Mouse (Mus musculus): ENCODE results near the gene Il2rb. TPM values are rescaled to one million over a fixed set of nuclear protein-coding genes. Genes with fewer than 3 reads are reported as not detected.

Il2rb gene
- polyA plus RNA-seq, 2 experiments: 0.15 to 0.39 TPM

DNA sequence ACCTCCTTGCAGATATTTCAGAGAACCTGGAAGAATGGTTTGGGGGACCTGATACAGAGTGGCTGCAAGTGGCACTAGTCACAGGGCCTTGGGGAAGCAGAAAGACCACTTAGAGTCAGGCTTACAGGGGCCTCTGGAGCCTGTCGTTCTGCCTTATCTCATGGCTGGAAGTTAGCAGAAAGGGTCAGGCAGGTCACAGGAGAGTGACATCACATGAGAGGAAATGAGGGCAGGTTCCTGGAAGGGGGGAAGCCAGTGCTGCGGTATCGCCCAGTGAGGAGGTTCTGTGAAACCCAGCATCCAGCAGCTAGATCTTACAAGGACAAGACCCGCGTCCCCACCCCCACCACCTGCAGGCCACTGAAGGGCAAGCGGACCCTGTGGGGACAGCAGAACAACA is 45.9 kb downstream of the Il2rb start:
- Histone ChIP-seq H3K4me2 (replicated peaks; ENCODE audit: low read depth, low read length, severe bottlenecking) (no peak overlapping the region), H3K27ac (replicated peaks; ENCODE audit: low read depth, low read length) (no peak overlapping the region), H3K27me3 (ENCODE audit: control insufficient read depth, insufficient read depth, low read length) (no peaks in the 10 kb centered on the region), H3K4me3 (replicated peaks; ENCODE audit: low read length) (no peak overlapping the region), H3K9me3 (ENCODE audit: control insufficient read depth, low read length) (no peaks in the 10 kb centered on the region), H3K4me1 (ENCODE audit: control insufficient read depth, insufficient read depth, low read length) (no peaks in the 10 kb centered on the region), H3K9ac (ENCODE audit: low read depth, low read length, severe bottlenecking) (no peak overlapping the region), H3K36me3 (ENCODE audit: control insufficient read depth, insufficient read depth, low read length) (no peaks in the 10 kb centered on the region)
- WGBS: 66% methylated on average over 6 of the region's 6 CpGs
- ATAC-seq (ENCODE audit: low FRiP score, low read depth): no peak
- no peak for DNase-seq (ENCODE audit: low spot score)
- TF ChIP-seq POLR2A (IDR thresholded peaks at IDR 0.05; ENCODE audit: borderline replicate concordance, extremely low read depth, insufficient read depth, insufficient read length): no peak

DNA sequence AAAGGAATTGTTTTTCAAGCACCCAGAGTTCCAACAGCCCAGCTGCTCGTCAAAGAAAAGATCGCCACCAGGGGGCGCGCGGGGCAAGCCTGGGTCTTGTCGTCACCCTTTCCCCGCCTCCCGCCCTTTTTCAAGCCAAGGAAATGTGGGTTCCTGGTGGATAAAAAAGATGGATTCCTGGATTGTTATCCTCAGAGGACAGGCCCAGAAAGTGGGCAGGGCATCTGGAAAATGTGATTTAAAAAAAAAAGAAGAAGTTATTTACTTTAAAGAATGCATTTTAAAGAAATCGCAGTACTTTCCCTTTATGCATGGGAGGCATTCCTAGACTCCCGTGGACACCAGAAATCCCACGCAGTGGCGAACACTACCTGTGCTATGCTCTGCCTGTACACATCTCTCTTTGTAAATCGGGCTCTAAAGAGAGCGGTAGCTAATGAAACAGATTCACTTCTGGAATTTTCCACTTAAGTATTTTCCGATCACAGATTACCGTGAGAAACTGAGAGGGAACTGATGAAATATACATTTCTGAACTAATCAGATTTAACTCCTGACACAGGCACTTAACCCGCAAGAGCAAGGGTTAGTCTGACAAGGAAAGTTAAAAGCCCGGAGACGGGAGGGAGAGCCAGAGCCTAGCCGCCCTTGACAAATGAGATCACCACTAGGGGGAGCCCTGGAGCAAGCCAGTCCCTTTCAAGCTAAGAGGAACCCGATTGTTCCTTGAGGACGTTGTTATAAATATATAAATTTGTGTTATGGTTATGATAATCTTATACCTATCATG is 47.1 kb downstream of the Il2rb start:
- WGBS: 2% methylated on average over 22 of the region's 22 CpGs
- H3K9me3 ChIP-seq (ENCODE audit: control insufficient read depth, low read length): no peaks in the 10 kb centered on the region
- peak; percentile 69 for ATAC-seq (ENCODE audit: low FRiP score, low read depth)

DNA sequence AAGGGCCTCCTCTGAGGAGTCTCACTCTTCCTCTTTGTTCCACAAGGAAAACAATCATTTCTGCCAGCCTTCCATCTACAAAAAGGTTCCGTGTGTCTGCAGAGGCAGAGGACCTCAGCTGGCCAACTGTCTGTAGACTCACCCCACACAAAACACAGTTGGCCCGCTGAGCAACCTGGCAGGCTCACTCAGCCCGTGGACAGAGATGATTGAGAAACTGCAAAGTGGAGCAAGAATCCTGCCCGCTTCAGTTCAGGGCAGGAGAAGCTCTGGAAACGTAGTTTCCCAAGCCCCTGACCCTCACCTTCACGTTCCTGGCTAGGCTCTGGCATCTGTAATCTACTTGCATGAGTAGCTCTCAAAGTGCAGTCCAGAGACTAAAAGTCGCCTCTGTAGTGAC is 48.0 kb downstream of the Il2rb start:
- no peak for TF ChIP-seq POLR2A (IDR thresholded peaks at IDR 0.05; ENCODE audit: borderline replicate concordance, extremely low read depth, insufficient read depth, insufficient read length)
- WGBS: 53% methylated on average over 7 of the region's 7 CpGs
- no peak overlapping the region for H3K27ac ChIP-seq (replicated peaks; ENCODE audit: low read depth, low read length)
- ATAC-seq (ENCODE audit: low FRiP score, low read depth): no peak
- no peaks in the 10 kb centered on the region for H3K27me3 ChIP-seq (ENCODE audit: control insufficient read depth, insufficient read depth, low read length)
- no peak overlapping the region for H3K9ac ChIP-seq (ENCODE audit: low read depth, low read length, severe bottlenecking)
- no peak overlapping the region for H3K4me2 ChIP-seq (replicated peaks; ENCODE audit: low read depth, low read length, severe bottlenecking)
- H3K9me3 ChIP-seq (ENCODE audit: control insufficient read depth, low read length): no peaks in the 10 kb centered on the region
- no peak overlapping the region for H3K4me3 ChIP-seq (replicated peaks; ENCODE audit: low read length)
- H3K4me1 ChIP-seq (ENCODE audit: control insufficient read depth, insufficient read depth, low read length): no peaks in the 10 kb centered on the region
- no peak for DNase-seq (ENCODE audit: low spot score)
- no peaks in the 10 kb centered on the region for H3K36me3 ChIP-seq (ENCODE audit: control insufficient read depth, insufficient read depth, low read length)

More for the DNA sequence above, 47.1 kb downstream of the Il2rb start:
- Histone ChIP-seq H3K36me3 (ENCODE audit: control insufficient read depth, insufficient read depth, low read length) (no peaks in the 10 kb centered on the region), H3K4me3 (replicated peaks; ENCODE audit: low read length) (peak overlapping the region; percentile 32), H3K4me1 (ENCODE audit: control insufficient read depth, insufficient read depth, low read length) (no peaks in the 10 kb centered on the region), H3K4me2 (replicated peaks; ENCODE audit: low read depth, low read length, severe bottlenecking) (peak overlapping the region; percentile 74), H3K27me3 (ENCODE audit: control insufficient read depth, insufficient read depth, low read length) (no peaks in the 10 kb centered on the region), H3K27ac (replicated peaks; ENCODE audit: low read depth, low read length) (peak overlapping the region; percentile 78), H3K9ac (ENCODE audit: low read depth, low read length, severe bottlenecking) (peak overlapping the region; percentile 57)
- peak; percentile 26; the same call in 1 of the 2 replicates for TF ChIP-seq POLR2A (IDR thresholded peaks at IDR 0.05; ENCODE audit: borderline replicate concordance, extremely low read depth, insufficient read depth, insufficient read length)
- DNase-seq (ENCODE audit: low spot score): peak; percentile 93

DNA sequence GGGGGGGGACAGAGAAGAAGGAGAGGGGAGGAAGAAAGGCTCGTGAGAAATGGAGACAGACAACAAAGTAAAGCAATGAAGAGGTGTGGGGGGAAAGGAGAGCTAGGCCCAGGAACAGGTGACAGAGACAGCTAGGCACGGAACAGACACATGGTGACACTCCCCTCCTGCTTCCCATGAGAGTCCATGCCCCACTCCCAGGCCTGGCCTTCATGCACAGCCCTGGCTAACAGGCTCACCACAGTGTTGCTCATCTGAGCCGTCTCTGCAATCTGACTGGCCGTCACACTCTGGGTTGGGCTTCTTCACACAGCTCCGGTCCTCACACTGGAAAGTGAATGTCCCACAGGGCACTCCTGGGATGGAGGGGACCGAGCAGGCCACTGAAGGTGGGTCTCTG is 51.2 kb downstream of the Il2rb start:
- 0 out of 2 replicates have a peak, but pooled peaks cover 3% of the 10 kb centered on the region for H3K36me3 ChIP-seq (ENCODE audit: control insufficient read depth, insufficient read depth, low read length)
- H3K4me3 ChIP-seq (replicated peaks; ENCODE audit: low read length): no peak overlapping the region
- no peak overlapping the region for H3K9ac ChIP-seq (ENCODE audit: low read depth, low read length, severe bottlenecking)
- DNase-seq (ENCODE audit: low spot score): no peak
- no peaks in the 10 kb centered on the region for H3K4me1 ChIP-seq (ENCODE audit: control insufficient read depth, insufficient read depth, low read length)
- no peak overlapping the region for H3K27ac ChIP-seq (replicated peaks; ENCODE audit: low read depth, low read length)
- no peaks in the 10 kb centered on the region for H3K27me3 ChIP-seq (ENCODE audit: control insufficient read depth, insufficient read depth, low read length)
- WGBS: 49% methylated on average over 6 of the region's 6 CpGs
- H3K4me2 ChIP-seq (replicated peaks; ENCODE audit: low read depth, low read length, severe bottlenecking): no peak overlapping the region
- no peak for ATAC-seq (ENCODE audit: low FRiP score, low read depth)
- no peak for TF ChIP-seq POLR2A (IDR thresholded peaks at IDR 0.05; ENCODE audit: borderline replicate concordance, extremely low read depth, insufficient read depth, insufficient read length)
- H3K9me3 ChIP-seq (ENCODE audit: control insufficient read depth, low read length): no peaks in the 10 kb centered on the region

DNA sequence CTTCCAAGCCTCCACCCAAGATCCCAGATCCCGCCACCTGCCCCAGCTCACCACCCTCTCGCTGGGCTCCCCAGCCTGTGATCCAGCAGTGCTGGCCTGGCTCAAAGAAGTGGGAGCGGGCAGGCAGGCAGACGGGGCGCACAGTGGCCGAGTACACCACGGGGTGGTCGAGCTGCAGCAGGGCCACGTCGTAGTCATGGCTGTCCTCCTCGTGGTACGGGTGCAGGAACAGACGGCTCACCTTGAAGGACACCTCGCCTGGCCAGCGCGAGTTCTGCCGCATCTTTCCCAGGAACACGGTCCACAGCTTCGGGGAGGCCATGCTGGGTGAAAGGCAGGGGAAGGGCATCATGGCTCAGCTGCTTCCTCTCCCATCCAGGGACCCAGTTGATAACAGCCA is 52.8 kb downstream of the Il2rb start:
- Histone ChIP-seq H3K4me1 (ENCODE audit: control insufficient read depth, insufficient read depth, low read length) (peaks cover 3% of the 10 kb centered on the region), H3K9ac (ENCODE audit: low read depth, low read length, severe bottlenecking) (no peak overlapping the region), H3K36me3 (ENCODE audit: control insufficient read depth, insufficient read depth, low read length) (0 out of 2 replicates have a peak, but pooled peaks cover 6% of the 10 kb centered on the region), H3K27me3 (ENCODE audit: control insufficient read depth, insufficient read depth, low read length) (no peaks in the 10 kb centered on the region), H3K9me3 (ENCODE audit: control insufficient read depth, low read length) (no peaks in the 10 kb centered on the region), H3K27ac (replicated peaks; ENCODE audit: low read depth, low read length) (no peak overlapping the region), H3K4me3 (replicated peaks; ENCODE audit: low read length) (no peak overlapping the region), H3K4me2 (replicated peaks; ENCODE audit: low read depth, low read length, severe bottlenecking) (no peak overlapping the region)
- ATAC-seq (ENCODE audit: low FRiP score, low read depth) (no peak), DNase-seq (ENCODE audit: low spot score) (no peak)
- WGBS: 86% methylated on average over 19 of the region's 19 CpGs
- no peak for TF ChIP-seq POLR2A (IDR thresholded peaks at IDR 0.05; ENCODE audit: borderline replicate concordance, extremely low read depth, insufficient read depth, insufficient read length)

All from limb, embryonic 14.5 days (tissue).